Mouse (Mus musculus) kidney, embryonic 14.5 days (tissue): ENCODE measurements around the gene Sh3rf1. TPM values are rescaled to one million over a fixed set of nuclear protein-coding genes. Genes with fewer than 3 reads are reported as not detected.

Source experiments
- ATAC-seq: fragments of 200-750 bp; cut with Nextera tagmentation; 2 replicates; pipeline ENCODE4 v1.8.0; 2017; ENCODE audit warnings: moderate number of reproducible peaks, mild to moderate bottlenecking, moderate TSS enrichment, moderate library complexity; ENCODE audit not compliant: low FRiP score, low TSS enrichment
- H3K27ac ChIP-seq: fragments of 300-500 bp; sonication (generic); 2 replicates; pipeline ENCODE4 v1.5.1; 2014; ENCODE audit warnings: low read depth, mild to moderate bottlenecking, low read length, moderate library complexity, mixed read lengths
- H3K27me3 ChIP-seq: fragments of 300-500 bp; sonication (generic); 2 replicates; pipeline ENCODE4 v1.6.1; 2014; ENCODE audit warnings: mild to moderate bottlenecking, low read length; ENCODE audit not compliant: control insufficient read depth, insufficient read depth
- H3K36me3 ChIP-seq: fragments of 300-500 bp; sonication (generic); 2 replicates; pipeline ENCODE4 v1.6.1; 2014; ENCODE audit warnings: low read length, mixed read lengths; ENCODE audit not compliant: control insufficient read depth, insufficient read depth
- H3K4me1 ChIP-seq: fragments of 300-500 bp; sonication (generic); 2 replicates; pipeline ENCODE4 v1.6.1; 2014; ENCODE audit warnings: low read length, mixed read lengths; ENCODE audit not compliant: control insufficient read depth, insufficient read depth
- H3K4me2 ChIP-seq: fragments of 300-500 bp; sonication (generic); replicated peaks from 2 replicates; pipeline ENCODE4 v1.6.1; 2014; ENCODE audit warnings: low read depth, mild to moderate bottlenecking, low read length
- H3K4me3 ChIP-seq: fragments of 300-500 bp; sonication (generic); 2 replicates; pipeline ENCODE4 v1.5.1; 2014; ENCODE audit warnings: mild to moderate bottlenecking, low read length
- H3K9ac ChIP-seq: fragments of 300-500 bp; sonication (generic); 2 replicates; pipeline ENCODE4 v1.6.1; 2014; ENCODE audit warnings: low read depth, mild to moderate bottlenecking, low read length, moderate library complexity
- H3K9me3 ChIP-seq: fragments of 300-500 bp; sonication (generic); 2 replicates; pipeline ENCODE4 v1.6.1; 2016; ENCODE audit warnings: low read length; ENCODE audit not compliant: control insufficient read depth
- WGBS: fragments of 180-500 bp; shearing (Covaris S2); extraction: QIAGEN DNeasy Blood & Tissue Kit; methylation state at CpG from one replicate; pipeline ENCODE4 v1.1.7; 2014; 5-methylcytosine and 5-hydroxymethylcytosine counted together
- polyA plus RNA-seq: library from polyadenylated mRNA; unstranded; fragments of >200 nt; fragmentation: Nextera tagmentation; extraction: Ambion mirVana; gene quantifications from 2 replicates; pipeline ENCODE4 v1.2.1, GENCODE M21; 2014

Sh3rf1 gene
- polyA plus RNA-seq, 1 experiment from 2014 or later, result 25.9 TPM

DNA sequence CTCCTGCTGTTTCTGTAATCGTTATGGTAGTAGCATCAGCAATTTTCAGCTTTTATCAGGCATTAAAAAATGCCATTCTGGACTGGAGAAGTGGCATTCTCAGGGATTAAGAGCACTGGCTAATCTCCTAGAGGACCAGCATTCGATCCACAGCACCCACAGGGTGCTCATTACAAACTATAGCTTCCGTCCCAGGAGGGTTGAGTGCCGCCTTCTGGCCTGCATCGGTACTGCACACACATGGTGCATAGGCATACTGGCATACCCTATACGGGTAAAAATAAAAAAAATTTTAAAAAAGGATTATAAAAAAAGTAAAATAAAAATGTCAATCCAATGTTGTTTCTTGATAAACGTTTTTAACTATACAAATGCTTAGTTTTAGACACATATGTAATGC is 20.5 kb downstream of the Sh3rf1 start:
- no peaks in the 10 kb centered on the region for H3K4me1 ChIP-seq
- no peak overlapping the region for H3K4me2 ChIP-seq
- H3K9ac ChIP-seq, result no peak overlapping the region
- no peak for ATAC-seq
- no peaks in the 10 kb centered on the region for H3K36me3 ChIP-seq
- 0 out of 2 replicates have a peak, but pooled peaks cover 3% of the 10 kb centered on the region for H3K9me3 ChIP-seq
- no peak overlapping the region for H3K27ac ChIP-seq
- no peaks in the 10 kb centered on the region for H3K27me3 ChIP-seq
- WGBS, result 97% methylated on average over 7 of the region's 7 CpGs
- H3K4me3 ChIP-seq, result no peak overlapping the region

DNA sequence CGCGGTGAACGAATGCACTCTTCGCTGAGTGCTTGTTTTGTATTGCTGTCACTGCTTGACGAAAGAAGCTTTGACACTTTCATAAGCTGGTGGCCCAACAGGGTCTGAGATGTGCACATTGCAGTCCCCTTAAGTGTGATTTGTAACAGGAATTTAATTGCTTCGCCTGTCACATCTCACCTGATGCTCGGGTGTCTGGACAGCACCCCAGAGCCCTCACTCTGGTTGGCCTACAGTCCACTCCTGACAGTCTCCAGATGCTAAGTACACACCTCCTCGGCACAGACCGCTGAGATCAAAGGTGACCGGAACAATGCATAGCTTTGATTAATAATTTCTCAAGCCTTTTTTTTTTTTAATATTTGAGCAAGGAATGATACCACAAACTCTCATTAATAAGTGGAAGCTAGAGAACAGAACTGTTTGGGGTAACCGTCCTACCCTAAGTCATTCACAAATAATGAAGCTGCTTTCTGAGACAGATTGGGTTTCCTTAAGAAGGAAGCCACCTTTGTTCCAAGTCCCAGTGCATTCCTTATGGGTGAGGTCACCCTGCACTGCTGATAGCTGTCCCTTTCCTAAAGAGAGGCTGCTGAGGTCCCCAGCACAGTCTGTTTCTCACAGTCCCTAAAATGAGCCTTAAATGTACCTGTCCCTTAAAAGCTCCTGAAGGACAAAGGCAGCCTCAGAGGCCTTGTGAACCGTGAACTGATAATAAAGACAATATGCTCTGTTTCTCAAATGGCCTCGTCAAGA is 23.8 kb downstream of the Sh3rf1 start:
- no peak overlapping the region for H3K27ac ChIP-seq
- H3K4me3 ChIP-seq, result no peak overlapping the region
- no peaks in the 10 kb centered on the region for H3K4me1 ChIP-seq
- ATAC-seq, result peak; percentile 63
- no peak overlapping the region for H3K9ac ChIP-seq
- WGBS, result 63% methylated on average over 13 of the region's 13 CpGs
- H3K4me2 ChIP-seq, result no peak overlapping the region
- no peaks in the 10 kb centered on the region; the same call in 1 of the 2 replicates for H3K36me3 ChIP-seq
- H3K9me3 ChIP-seq, result peaks cover 6% of the 10 kb centered on the region; the same call in 1 of the 2 replicates
- H3K27me3 ChIP-seq, result no peaks in the 10 kb centered on the region

DNA sequence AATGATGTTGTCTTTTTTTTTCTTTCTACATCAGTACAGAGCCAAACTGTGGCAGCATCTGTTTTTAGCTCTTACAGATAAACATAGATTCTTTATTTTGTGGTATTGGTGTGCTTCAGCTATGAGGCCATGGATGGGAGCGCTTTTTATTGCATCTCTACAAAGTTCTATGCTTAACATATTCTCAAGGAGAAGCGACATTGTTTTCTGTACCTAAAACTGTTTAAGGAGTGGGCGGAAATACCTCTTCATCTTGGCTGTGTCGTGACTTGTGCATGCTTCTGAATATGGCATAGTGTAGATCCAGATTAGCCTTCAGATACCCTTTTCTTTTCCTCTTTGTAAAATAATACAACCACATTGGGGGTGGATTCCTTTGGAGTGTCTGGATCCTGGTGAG is 25.8 kb downstream of the Sh3rf1 start:
- Histone ChIP-seq H3K27me3 (no peaks in the 10 kb centered on the region), H3K4me2 (no peak overlapping the region), H3K4me3 (no peak overlapping the region), H3K9me3 (peaks cover 6% of the 10 kb centered on the region; the same call in 1 of the 2 replicates), H3K27ac (no peak overlapping the region), H3K36me3 (no peaks in the 10 kb centered on the region; the same call in 1 of the 2 replicates), H3K4me1 (no peaks in the 10 kb centered on the region), H3K9ac (no peak overlapping the region)
- 91% methylated on average over 4 of the region's 4 CpGs for WGBS
- no peak for ATAC-seq

DNA sequence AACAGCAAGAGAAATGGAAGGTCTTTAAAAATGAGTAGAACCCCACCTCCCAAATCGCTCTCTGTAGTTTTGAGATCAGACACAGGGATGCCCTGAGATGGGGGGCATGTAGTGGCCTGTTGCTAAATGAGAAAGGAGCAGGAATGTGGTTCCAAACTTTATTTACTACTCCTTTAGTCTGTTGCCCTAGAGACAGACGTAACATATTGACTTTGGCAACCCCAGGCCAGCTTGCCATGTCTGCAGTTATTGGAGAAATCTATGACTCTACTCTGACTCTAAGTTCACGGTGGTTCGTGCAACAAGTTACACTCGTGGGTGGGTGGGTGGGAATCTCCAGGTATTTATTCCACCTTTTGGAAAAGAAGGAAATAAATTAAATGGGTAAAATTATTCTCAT is 30.5 kb downstream of the Sh3rf1 start:
- Histone ChIP-seq H3K4me3 (no peak overlapping the region), H3K36me3 (no peaks in the 10 kb centered on the region; the same call in 1 of the 2 replicates), H3K9me3 (peaks cover 3% of the 10 kb centered on the region; the same call in 1 of the 2 replicates), H3K4me2 (no peak overlapping the region), H3K27ac (no peak overlapping the region), H3K4me1 (0 out of 2 replicates have a peak, but pooled peaks cover 5% of the 10 kb centered on the region), H3K9ac (no peak overlapping the region), H3K27me3 (no peaks in the 10 kb centered on the region)
- ATAC-seq, result no peak
- 72% methylated on average over 5 of the region's 5 CpGs for WGBS

DNA sequence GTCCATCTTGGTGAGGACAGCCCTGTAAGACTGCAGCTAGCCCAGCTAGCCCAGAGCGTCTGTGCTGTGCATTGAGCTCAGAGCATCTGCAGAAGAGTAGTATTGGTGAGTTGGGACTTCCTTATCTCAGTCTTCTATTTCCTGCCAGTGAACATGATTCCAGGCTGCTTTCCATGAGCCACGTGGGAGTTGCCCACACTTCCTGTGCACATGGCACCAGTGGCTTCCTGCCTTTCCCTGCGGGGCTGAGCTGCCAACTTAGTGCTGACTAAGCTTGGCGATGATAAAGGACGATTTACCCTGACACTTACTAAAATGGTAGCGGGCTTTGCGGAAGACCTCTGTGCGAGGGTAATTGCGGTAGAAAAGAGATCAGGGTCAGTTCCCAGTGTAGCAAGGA is 35.2 kb downstream of the Sh3rf1 start:
- no peak overlapping the region for H3K4me3 ChIP-seq
- H3K9me3 ChIP-seq, result no peaks in the 10 kb centered on the region
- WGBS, result 71% methylated on average over 9 of the region's 9 CpGs
- 0 out of 2 replicates have a peak, but pooled peaks cover 5% of the 10 kb centered on the region for H3K4me1 ChIP-seq
- no peak for ATAC-seq
- no peak overlapping the region for H3K4me2 ChIP-seq
- H3K36me3 ChIP-seq, result no peaks in the 10 kb centered on the region
- H3K27ac ChIP-seq, result no peak overlapping the region
- no peaks in the 10 kb centered on the region for H3K27me3 ChIP-seq
- no peak overlapping the region for H3K9ac ChIP-seq

DNA sequence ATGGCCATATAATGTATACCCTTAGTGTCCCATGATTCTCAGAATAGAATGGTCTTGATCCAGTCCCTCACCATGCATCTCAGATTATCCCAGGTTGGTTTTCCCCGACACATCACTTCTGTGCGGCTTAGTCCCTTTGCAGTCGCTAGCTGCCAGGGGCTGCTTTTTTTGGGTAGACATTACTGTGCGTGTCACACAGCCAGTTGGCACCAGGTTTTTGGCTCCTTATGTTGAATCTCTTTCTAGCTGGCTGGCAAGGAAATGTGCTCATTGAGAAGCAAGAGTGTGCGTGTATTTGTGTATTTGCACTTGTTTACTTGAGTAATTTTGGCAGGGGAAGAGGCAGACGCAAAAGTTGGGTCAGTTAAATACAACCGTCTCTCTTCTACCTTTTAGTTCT is 35.9 kb downstream of the Sh3rf1 start:
- Histone ChIP-seq H3K27ac (no peak overlapping the region), H3K4me2 (no peak overlapping the region), H3K4me1 (0 out of 2 replicates have a peak, but pooled peaks cover 5% of the 10 kb centered on the region), H3K9ac (no peak overlapping the region), H3K4me3 (no peak overlapping the region), H3K36me3 (no peaks in the 10 kb centered on the region), H3K9me3 (no peaks in the 10 kb centered on the region), H3K27me3 (no peaks in the 10 kb centered on the region)
- WGBS, result 95% methylated on average over 7 of the region's 7 CpGs
- ATAC-seq, result no peak

DNA sequence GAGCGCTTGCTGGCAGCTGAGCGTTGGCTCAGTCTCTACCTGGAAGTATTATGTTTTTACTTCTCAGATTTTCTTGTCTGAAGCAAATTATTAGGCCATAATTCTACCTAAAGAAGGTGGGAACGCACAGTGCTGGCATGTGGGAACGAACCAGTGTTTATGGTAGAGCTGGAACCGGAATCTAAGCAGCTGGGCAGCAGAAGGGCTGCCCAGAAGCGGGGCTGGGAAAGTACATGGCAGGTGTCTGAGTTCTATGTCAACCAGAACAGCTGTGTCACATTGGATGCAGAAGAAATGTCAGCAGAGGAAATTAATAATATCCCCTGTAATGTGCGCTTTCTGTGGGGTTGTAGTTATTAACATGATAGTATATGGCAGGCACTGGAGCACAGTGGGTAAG is 36.9 kb downstream of the Sh3rf1 start:
- H3K27me3 ChIP-seq, result no peaks in the 10 kb centered on the region
- no peaks in the 10 kb centered on the region for H3K36me3 ChIP-seq
- H3K9me3 ChIP-seq, result no peaks in the 10 kb centered on the region
- peaks cover 8% of the 10 kb centered on the region; the same call in 1 of the 2 replicates for H3K4me1 ChIP-seq
- no peak overlapping the region for H3K4me2 ChIP-seq
- no peak for ATAC-seq
- H3K27ac ChIP-seq, result no peak overlapping the region
- H3K4me3 ChIP-seq, result no peak overlapping the region
- WGBS, result 77% methylated on average over 7 of the region's 7 CpGs
- no peak overlapping the region for H3K9ac ChIP-seq

DNA sequence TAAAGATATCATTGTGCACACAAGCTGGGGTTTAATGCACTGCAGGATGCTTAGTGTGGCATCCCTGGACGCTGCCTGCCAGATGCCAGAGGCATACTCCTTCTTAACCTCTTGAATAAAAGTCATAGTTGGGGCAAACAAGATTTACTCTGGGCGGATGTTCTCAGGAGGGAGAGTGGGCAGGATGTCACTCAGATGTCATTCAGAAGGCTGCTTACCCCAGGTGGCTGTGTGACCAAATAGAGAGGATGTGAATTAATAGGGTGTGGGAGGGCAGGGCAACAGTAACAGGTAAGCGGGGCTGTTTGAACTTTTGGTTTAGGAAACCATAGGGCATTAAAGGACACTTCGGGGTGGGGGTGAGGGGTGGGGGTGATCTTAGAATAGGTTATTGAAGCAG is 37.7 kb downstream of the Sh3rf1 start:
- 44% methylated on average over 4 of the region's 4 CpGs for WGBS
- H3K4me1 ChIP-seq, result peaks cover 4% of the 10 kb centered on the region; the same call in 1 of the 2 replicates
- ATAC-seq, result no peak
- no peak overlapping the region for H3K4me3 ChIP-seq
- no peaks in the 10 kb centered on the region for H3K9me3 ChIP-seq
- no peak overlapping the region for H3K27ac ChIP-seq
- H3K4me2 ChIP-seq, result no peak overlapping the region
- H3K36me3 ChIP-seq, result no peaks in the 10 kb centered on the region
- H3K27me3 ChIP-seq, result no peaks in the 10 kb centered on the region
- H3K9ac ChIP-seq, result no peak overlapping the region

DNA sequence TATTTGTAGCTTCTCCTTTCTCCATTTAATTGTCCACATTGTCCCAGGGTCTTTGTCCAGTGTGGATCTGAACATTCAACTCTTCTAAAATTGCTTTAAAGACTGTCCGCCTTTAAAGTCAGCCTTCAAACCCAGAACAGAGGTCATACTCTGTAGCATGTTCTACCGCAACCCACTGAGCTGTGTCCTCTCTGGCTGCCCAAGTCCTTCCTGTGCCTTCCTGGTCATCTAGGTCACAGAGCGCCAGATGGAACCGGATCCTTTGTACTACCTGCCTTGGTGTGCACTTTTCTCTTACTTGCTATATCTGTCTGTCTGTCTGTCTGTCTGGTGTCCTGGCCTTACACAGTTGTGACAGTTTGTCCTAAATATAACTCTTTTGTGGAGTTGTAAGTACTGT is 40.0 kb downstream of the Sh3rf1 start:
- no peak overlapping the region for H3K4me3 ChIP-seq
- no peak overlapping the region for H3K9ac ChIP-seq
- no peaks in the 10 kb centered on the region for H3K27me3 ChIP-seq
- ATAC-seq, result no peak
- H3K27ac ChIP-seq, result no peak overlapping the region
- H3K4me2 ChIP-seq, result no peak overlapping the region
- no peaks in the 10 kb centered on the region for H3K9me3 ChIP-seq
- H3K4me1 ChIP-seq, result peaks cover 4% of the 10 kb centered on the region; the same call in 1 of the 2 replicates
- 86% methylated on average over 4 of the region's 4 CpGs for WGBS
- H3K36me3 ChIP-seq, result no peaks in the 10 kb centered on the region
